ENCODE assay signal across 1 mouse cellular context in genomic region chr16:95990462-95991121, GRCm38 (mm10).
TF ChIP-seq lines count a peak whose summit lies in the region.

TSS of gene Psmg1 (minus strand) at chr16:95990960.

TF ChIP-seq in CH12.LX, 34 proteins besides CTCF, POLR2A, EP300 and RAD21 (continued from another document):
- TF ChIP-seq NELFE (IDR thresholded peaks at IDR 0.05; ENCODE audit: low read depth, low read length) (peak; percentile 99), POLR2AphosphoS2 (IDR thresholded peaks at IDR 0.05; ENCODE audit: low read depth, low read length) (peak; percentile 94), MXI1 (IDR thresholded peaks at IDR 0.05; ENCODE audit: low read depth, low read length) (peak; percentile 97), BHLHE40 (IDR thresholded peaks at IDR 0.05; ENCODE audit: low read depth, low read length) (peak; percentile 67), MYC (IDR thresholded peaks at IDR 0.05; ENCODE audit: low read depth, low read length) (peak; percentile 72; the same call in 1 of the 2 replicates), JUND (conservative IDR thresholded peaks at IDR 0.05; ENCODE audit: low read depth, low read length) (0 out of 2 replicates have a peak, but pooled peaks have one; percentile 11), HCFC1 (IDR thresholded peaks at IDR 0.05; ENCODE audit: low read depth, low read length) (peak; percentile 97), ZNF384 (IDR thresholded peaks at IDR 0.05; ENCODE audit: low read depth, low read length) (no peak), TBP (conservative IDR thresholded peaks at IDR 0.05; ENCODE audit: low read depth, low read length) (0 out of 2 replicates have a peak, but pooled peaks have one; percentile 35), UBTF (IDR thresholded peaks at IDR 0.05; ENCODE audit: low read depth, low read length) (peak; percentile 99), ELF1 (IDR thresholded peaks at IDR 0.05; ENCODE audit: low read depth, low read length) (peak; percentile 95), IRF4 (IDR thresholded peaks at IDR 0.05; ENCODE audit: low read depth, low read length) (peak; percentile 79; the same call in 1 of the 2 replicates), JUN (IDR thresholded peaks at IDR 0.05; ENCODE audit: insufficient read depth, low read depth, low read length) (no peak), ZMIZ1 (IDR thresholded peaks at IDR 0.05; ENCODE audit: low read depth, low read length) (peak; percentile 96), MAX (IDR thresholded peaks at IDR 0.05; ENCODE audit: low read length) (peak; percentile 80), MEF2A (IDR thresholded peaks at IDR 0.05; ENCODE audit: borderline replicate concordance, low read depth, low read length) (peak; percentile 85; the same call in 1 of the 2 replicates), NRF1 (IDR thresholded peaks at IDR 0.05; ENCODE audit: low read depth, low read length) (peak; percentile 97), SIN3A (IDR thresholded peaks at IDR 0.05; ENCODE audit: low read length) (peak; percentile 96), SMC3 (IDR thresholded peaks at IDR 0.05; ENCODE audit: low read depth, low read length) (no peak), PAX5 (IDR thresholded peaks at IDR 0.05; ENCODE audit: low read length) (no peak), USF1 (IDR thresholded peaks at IDR 0.05; ENCODE audit: low read depth, low read length) (peak; percentile 43)
TF ChIP-seq in CH12.LX: peak in this region for 24.
